Mouse (Mus musculus) forebrain, embryonic 10.5 days (tissue): Measurements from ENCODE around the gene Srsf5. TPM values are rescaled to one million over a fixed set of nuclear protein-coding genes. Genes with fewer than 3 reads are reported as not detected.
A peak's percentile ranks its signal among the peaks of the same experiment; 100 is the strongest.
"Not testable (repeated sequence)": the region's sequence is repeated elsewhere in the genome, so short reads cannot be mapped to it uniquely, and the experiment has no call there.

Experiments used
- DNase-seq: peaks from one replicate; pipeline ENCODE4 v3.0.0-alpha.2; 2017; ENCODE audit warnings: low spot score; ENCODE audit errors: extremely low spot score
- H3K27ac ChIP-seq: fragments of 300-500 bp; sonication (generic); 2 replicates; pipeline ENCODE4 v1.5.1; 2016; ENCODE audit warnings: mild to moderate bottlenecking
- H3K27me3 ChIP-seq: fragments of 300-500 bp; sonication (generic); 2 replicates; pipeline ENCODE4 v1.6.1; 2016; ENCODE audit warnings: mild to moderate bottlenecking; ENCODE audit not compliant: poor library complexity, severe bottlenecking
- H3K36me3 ChIP-seq: fragments of 300-500 bp; sonication (generic); replicated peaks from 2 replicates; pipeline ENCODE4 v1.6.1; 2016; ENCODE audit warnings: mild to moderate bottlenecking, moderate library complexity
- H3K4me1 ChIP-seq: fragments of 300-500 bp; sonication (generic); 2 replicates; pipeline ENCODE4 v1.6.1; 2016
- H3K4me3 ChIP-seq: fragments of 300-500 bp; sonication (generic); 2 replicates; pipeline ENCODE4 v1.5.1; 2016; ENCODE audit warnings: mild to moderate bottlenecking, moderate library complexity
- H3K9me3 ChIP-seq: fragments of 300-500 bp; sonication (generic); 2 replicates; pipeline ENCODE4 v1.6.1; 2016; ENCODE audit warnings: mild to moderate bottlenecking, moderate library complexity
- WGBS: fragments of 180-500 bp; shearing (Covaris S2); methylation state at CpG from one replicate; pipeline ENCODE4 v1.1.7; 2016; 5-methylcytosine and 5-hydroxymethylcytosine counted together
- polyA plus RNA-seq: library from polyadenylated mRNA; unstranded; fragments of >200 nt; fragmentation: Nextera tagmentation; extraction: Ambion mirVana; gene quantifications from 2 replicates; pipeline ENCODE4 v1.2.1, GENCODE M21; 2016

Srsf5 gene
- polyA plus RNA-seq, 1 experiment from 2014 or later: 563 TPM

- Histone ChIP-seq H3K27ac (no peak overlapping the region), H3K27me3 (no peaks in the 10 kb centered on the region), H3K9me3 (no peaks in the 10 kb centered on the region), H3K4me1 (no peaks in the 10 kb centered on the region), H3K36me3 (no peaks in the 10 kb centered on the region), H3K4me3 (no peak overlapping the region)
- 98% methylated on average over 1 of the region's 1 CpGs for WGBS
- no peak for DNase-seq
Measured at GRCm38 (mm10) chr12:80932865-80933264, 12.4 kb upstream of the Srsf5 start.

DNA sequence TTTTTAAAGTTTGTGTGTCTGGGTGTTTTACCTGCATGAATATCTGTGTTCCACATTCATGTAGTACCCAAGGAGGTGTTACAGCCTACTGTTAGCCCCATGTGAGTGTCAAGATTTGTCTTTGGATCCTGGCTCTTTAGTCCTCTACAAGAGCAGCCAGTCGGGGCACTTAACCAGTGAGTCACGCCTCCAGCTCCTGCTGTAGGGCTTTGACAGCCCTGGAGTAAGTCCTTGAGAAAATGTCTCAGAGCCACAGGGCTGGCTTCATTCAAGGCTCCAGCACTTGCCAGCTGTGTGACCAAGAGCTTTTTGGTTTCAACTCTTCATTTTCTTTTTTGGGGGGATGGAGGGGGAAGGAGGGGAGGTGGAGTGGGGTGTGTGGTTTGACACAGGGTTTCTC is 8.6 kb upstream of the Srsf5 start:
- no peaks in the 10 kb centered on the region for H3K36me3 ChIP-seq
- no peaks in the 10 kb centered on the region for H3K9me3 ChIP-seq
- no peak for DNase-seq
- no peaks in the 10 kb centered on the region for H3K4me1 ChIP-seq
- H3K4me3 ChIP-seq: no peak overlapping the region
- no peak overlapping the region for H3K27ac ChIP-seq
- WGBS: 77% methylated on average over 2 of the region's 2 CpGs
- no peaks in the 10 kb centered on the region for H3K27me3 ChIP-seq

DNA sequence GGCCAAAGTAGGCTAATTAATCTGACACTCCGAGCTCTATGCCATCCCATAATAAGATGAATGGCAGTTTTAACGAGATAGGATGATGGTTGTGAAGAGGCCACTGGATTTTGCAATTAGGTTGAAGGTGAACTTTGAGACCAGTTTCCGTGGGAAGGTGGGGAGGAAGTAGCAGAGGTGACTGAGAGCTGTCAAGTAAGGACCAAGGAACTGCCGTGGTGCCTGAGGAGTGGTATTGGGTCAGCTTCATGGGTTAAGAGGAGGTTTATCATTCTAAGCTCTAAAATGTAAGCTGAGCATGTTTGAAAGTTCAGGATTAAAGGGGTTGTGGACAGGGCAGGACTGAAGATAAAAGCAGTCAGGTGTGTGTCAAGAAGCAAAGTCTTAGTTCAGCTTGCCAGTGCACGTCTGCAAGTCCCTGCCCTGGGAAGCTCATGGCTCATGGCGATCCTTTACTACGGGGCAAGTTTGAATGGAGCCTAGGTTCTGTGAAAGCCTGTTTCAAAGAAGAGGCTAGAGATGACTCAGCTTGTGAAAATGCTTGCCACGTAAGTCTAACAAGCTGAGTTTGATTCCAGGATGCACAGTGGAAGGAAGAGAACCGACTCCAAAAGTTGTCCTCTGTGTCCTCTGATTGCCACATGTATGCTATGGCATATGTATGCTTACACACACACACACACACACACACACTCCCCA is 7.8 kb upstream of the Srsf5 start:
- Histone ChIP-seq H3K36me3 (no peaks in the 10 kb centered on the region; the same call in 1 of the 2 replicates), H3K9me3 (no peaks in the 10 kb centered on the region; the same call in 1 of the 2 replicates), H3K27me3 (no peaks in the 10 kb centered on the region), H3K4me1 (no peaks in the 10 kb centered on the region), H3K4me3 (no peak overlapping the region), H3K27ac (no peak overlapping the region)
- no peak for DNase-seq
- 79% methylated on average over 9 of the region's 9 CpGs for WGBS

GRCm38 (mm10) chr12:80938642-80939041 is 6.7 kb upstream of the Srsf5 start:
- H3K27ac ChIP-seq: no peak overlapping the region
- DNase-seq: no peak
- H3K36me3 ChIP-seq: no peaks in the 10 kb centered on the region; the same call in 1 of the 2 replicates
- 81% methylated on average over 5 of the region's 5 CpGs for WGBS
- no peak overlapping the region for H3K4me3 ChIP-seq
- no peaks in the 10 kb centered on the region; the same call in 1 of the 2 replicates for H3K9me3 ChIP-seq
- no peaks in the 10 kb centered on the region for H3K27me3 ChIP-seq
- H3K4me1 ChIP-seq: no peaks in the 10 kb centered on the region

- 86% methylated on average over 4 of the region's 4 CpGs for WGBS
- no peak overlapping the region for H3K27ac ChIP-seq
- no peaks in the 10 kb centered on the region for H3K27me3 ChIP-seq
- no peak overlapping the region for H3K4me3 ChIP-seq
- DNase-seq: no peak
- H3K36me3 ChIP-seq: no peaks in the 10 kb centered on the region; the same call in 1 of the 2 replicates
- no peaks in the 10 kb centered on the region; the same call in 1 of the 2 replicates for H3K9me3 ChIP-seq
- H3K4me1 ChIP-seq: no peaks in the 10 kb centered on the region
Measured at GRCm38 (mm10) chr12:80939165-80939564, 6.1 kb upstream of the Srsf5 start.

DNA sequence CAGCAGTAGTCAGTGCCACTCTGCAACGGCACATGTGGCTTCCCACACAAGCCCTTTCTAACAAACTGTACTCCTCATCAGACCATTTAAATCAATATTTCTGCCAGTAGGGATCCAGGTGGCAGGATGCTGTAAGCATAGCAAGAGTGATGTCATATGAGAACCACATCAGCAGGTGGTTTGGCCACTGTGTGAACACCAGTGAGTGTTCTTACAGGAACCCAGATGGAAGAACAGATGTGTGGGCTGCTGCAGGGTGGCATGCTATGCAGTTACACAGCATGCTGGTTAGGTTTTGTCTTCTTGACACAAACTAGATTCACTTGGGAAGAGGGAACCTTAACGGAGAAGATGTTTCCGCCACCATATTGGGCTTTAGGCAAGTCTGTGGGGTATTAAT is 3.4 kb upstream of the Srsf5 start:
- H3K27me3 ChIP-seq: no peaks in the 10 kb centered on the region
- no peak for DNase-seq
- H3K9me3 ChIP-seq: no peaks in the 10 kb centered on the region; the same call in 1 of the 2 replicates
- H3K36me3 ChIP-seq: peaks cover 8% of the 10 kb centered on the region
- no peak overlapping the region for H3K4me3 ChIP-seq
- peaks cover 6% of the 10 kb centered on the region for H3K4me1 ChIP-seq
- H3K27ac ChIP-seq: no peak overlapping the region
- WGBS: 96% methylated on average over 3 of the region's 3 CpGs

GRCm38 (mm10) chr12:80943395-80943794 is 1.9 kb upstream of the Srsf5 start:
- 85% methylated on average over 3 of the region's 3 CpGs for WGBS
- Histone ChIP-seq H3K4me1 (peaks cover 12% of the 10 kb centered on the region), H3K36me3 (peaks cover 23% of the 10 kb centered on the region), H3K27ac (no peak overlapping the region), H3K4me3 (no peak overlapping the region), H3K9me3 (no peaks in the 10 kb centered on the region; the same call in 1 of the 2 replicates), H3K27me3 (no peaks in the 10 kb centered on the region)
- no peak for DNase-seq

DNA sequence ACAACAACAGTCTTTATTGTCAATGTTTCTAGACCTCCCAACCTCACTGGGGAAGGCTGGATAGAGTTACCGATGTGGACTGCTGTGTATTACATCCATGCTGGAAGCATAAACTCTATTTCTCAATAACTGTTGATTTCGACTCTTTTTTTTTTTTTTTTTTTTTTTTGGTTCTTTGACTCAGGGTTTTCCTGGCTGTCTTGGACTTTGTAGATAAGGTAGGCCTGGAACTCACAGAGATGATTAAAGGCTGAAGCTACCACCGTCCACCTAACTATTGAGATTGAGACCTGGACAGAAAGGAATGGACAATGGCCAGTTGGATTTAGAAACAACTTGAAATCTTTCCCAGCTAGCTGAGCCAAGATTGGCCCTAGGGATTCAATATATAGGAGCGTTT is 1.1 kb upstream of the Srsf5 start:
- no peak for DNase-seq
- WGBS: 93% methylated on average over 4 of the region's 4 CpGs

GRCm38 (mm10) chr12:80944963-80945333 is 356 bp upstream of the Srsf5 start:
- H3K27ac ChIP-seq: peak overlapping the region; percentile 99
- WGBS: under 1% methylated on average over 9 of the region's 9 CpGs

More for the DNA sequence above, 1.1 kb upstream of the Srsf5 start:
- peaks cover 12% of the 10 kb centered on the region for H3K4me1 ChIP-seq
- peaks cover 31% of the 10 kb centered on the region for H3K36me3 ChIP-seq
- H3K27me3 ChIP-seq: no peaks in the 10 kb centered on the region
- H3K9me3 ChIP-seq: no peaks in the 10 kb centered on the region; the same call in 1 of the 2 replicates
- H3K27ac ChIP-seq: no peak overlapping the region
- peak overlapping the region; percentile 99; the same call in 1 of the 2 replicates for H3K4me3 ChIP-seq

DNA sequence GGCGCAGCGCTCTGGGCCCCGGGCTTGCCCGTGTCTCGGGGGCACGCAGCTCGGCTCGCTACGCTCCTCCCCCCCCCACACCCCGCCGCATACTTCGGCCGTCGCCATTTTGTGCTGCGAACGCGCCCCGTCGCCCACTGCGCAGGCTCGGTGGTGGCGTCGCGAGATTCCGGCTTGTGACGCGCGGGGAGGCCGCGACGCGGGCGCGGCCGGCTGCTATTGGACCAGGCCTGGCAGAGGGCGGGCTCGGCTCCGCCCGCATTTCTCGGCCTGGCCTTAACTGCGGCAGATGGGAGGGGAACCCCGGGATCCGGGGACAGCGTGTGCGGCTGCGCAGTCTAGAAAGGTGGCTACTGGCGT is 672 bp downstream of the Srsf5 start:
- Histone ChIP-seq H3K4me1 (peaks cover 12% of the 10 kb centered on the region), H3K27ac (peak overlapping the region; percentile 99), H3K27me3 (no peaks in the 10 kb centered on the region), H3K36me3 (peaks cover 48% of the 10 kb centered on the region), H3K4me3 (peak overlapping the region; percentile 99), H3K9me3 (no peaks in the 10 kb centered on the region; the same call in 1 of the 2 replicates)
- WGBS: under 1% methylated on average over 47 of the region's 47 CpGs
- DNase-seq: peak; percentile 94

More at GRCm38 (mm10) chr12:80944963-80945333, 356 bp upstream of the Srsf5 start:
- not testable (repeated sequence) for H3K9me3 ChIP-seq, DNase-seq, H3K27me3 ChIP-seq
- Histone ChIP-seq H3K4me3 (peak overlapping the region; percentile 99), H3K36me3 (peaks cover 38% of the 10 kb centered on the region), H3K4me1 (peaks cover 12% of the 10 kb centered on the region)

- WGBS: 95% methylated on average over 18 of the region's 18 CpGs
- Histone ChIP-seq H3K27me3 (no peaks in the 10 kb centered on the region), H3K27ac (no peak overlapping the region), H3K4me3 (no peak overlapping the region), H3K9me3 (no peaks in the 10 kb centered on the region), H3K36me3 (peaks cover 71% of the 10 kb centered on the region), H3K4me1 (peaks cover 12% of the 10 kb centered on the region)
- DNase-seq: no peak
Measured at GRCm38 (mm10) chr12:80948202-80948601, 2.9 kb downstream of the Srsf5 start.

- H3K9me3 ChIP-seq, H3K4me3 ChIP-seq, DNase-seq, H3K27ac ChIP-seq, H3K27me3 ChIP-seq: not testable (repeated sequence)
- Histone ChIP-seq H3K36me3 (peaks cover 85% of the 10 kb centered on the region), H3K4me1 (peaks cover 12% of the 10 kb centered on the region)
- 94% methylated on average over 16 of the region's 16 CpGs for WGBS
Measured at GRCm38 (mm10) chr12:80949603-80950002, 4.3 kb downstream of the Srsf5 start.

DNA sequence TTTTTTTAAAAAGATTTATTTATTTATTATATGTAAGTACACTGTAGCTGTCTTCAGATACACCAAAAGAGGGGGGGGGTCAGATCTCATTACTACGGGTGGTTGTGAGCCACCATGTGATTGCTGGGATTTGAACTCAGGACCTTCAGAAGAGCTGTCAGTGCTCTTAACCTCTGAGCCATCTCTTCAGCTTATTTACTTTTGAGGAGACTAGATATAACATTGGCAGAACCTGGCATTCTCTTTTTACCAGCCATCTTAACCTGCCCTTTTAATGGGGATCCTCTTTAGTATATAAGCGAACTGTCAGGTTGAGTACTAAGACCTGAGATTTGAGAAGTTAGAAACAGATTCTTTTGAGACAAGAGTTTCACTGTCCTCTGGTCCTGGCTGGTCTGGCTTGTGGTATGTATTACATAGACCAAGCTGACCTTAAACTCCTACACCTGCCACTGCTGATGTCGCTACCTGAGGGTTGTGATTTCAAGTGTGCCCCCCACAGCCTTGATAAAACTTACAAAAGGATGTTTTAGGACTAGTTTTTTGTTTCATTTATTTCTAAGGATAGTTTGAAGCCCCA is 6.4 kb downstream of the Srsf5 start:
- no peaks in the 10 kb centered on the region for H3K27me3 ChIP-seq
- H3K4me1 ChIP-seq: peaks cover 8% of the 10 kb centered on the region
- peaks cover 100% of the 10 kb centered on the region for H3K36me3 ChIP-seq
- H3K4me3 ChIP-seq: no peak overlapping the region
- no peak overlapping the region for H3K27ac ChIP-seq
- no peak for DNase-seq
- WGBS: 93% methylated on average over 3 of the region's 3 CpGs
- no peaks in the 10 kb centered on the region for H3K9me3 ChIP-seq
